Mouse (Mus musculus): ENCODE data around the gene Tox2. TPM values are rescaled to one million over a fixed set of nuclear protein-coding genes. Genes with fewer than 3 reads are reported as not detected.
A peak's percentile ranks its signal among the peaks of the same experiment; 100 is the strongest.

Tox2 gene
- 1.8 and 1.9 TPM in 2 replicates for polyA plus RNA-seq (2014; fragmentation: Nextera tagmentation; extraction: Ambion mirVana)

DNA sequence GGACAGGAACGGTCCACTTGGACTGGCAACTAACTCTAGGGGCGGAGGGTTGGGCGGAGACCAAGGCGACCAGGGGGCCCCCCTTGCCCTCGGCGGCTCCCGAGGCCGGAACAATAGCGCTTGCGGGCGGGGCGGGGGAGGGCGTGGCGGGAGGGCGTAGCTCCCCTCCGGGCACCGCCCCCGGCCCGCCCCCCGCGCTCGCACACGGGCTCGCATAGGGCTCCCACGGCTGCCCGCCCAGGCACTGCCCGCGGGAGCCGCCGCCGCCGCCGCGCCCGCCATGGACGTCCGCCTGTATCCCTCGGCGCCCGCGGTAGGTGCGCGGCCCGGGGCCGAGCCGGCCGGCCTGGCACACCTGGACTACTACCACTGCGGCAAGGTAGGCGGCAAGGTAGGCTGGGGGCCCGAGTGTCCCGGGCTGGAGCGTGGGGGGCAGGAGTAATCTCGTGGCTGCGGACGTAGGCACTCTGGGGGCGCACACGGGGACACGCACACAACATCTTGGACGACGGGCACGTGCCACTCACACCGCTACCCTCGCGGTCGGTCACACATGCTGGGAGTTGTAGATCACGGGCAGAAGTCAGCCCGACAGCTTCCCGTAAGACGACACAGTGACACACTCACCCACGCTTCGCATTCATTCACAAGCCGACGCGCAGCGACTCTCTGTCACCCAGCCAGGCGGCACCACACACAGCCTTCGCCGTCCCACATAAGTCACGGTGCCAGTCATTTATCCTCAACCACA, at the start of gene Tox2:
Tox2 (plus strand) TSS at position 242 of the 751 bp plus-strand sequence.
- Histone ChIP-seq H3K4me2 (peak within 1 kb of the TSS; percentile 78), H3K4me1 (ENCODE audit: control insufficient read depth, insufficient read depth, low read length) (peaks cover 10% of the 10 kb centered on the region), H3K36me3 (ENCODE audit: control insufficient read depth, insufficient read depth, low read length) (no peaks in the 10 kb centered on the region), H3K9ac (ENCODE audit: low read depth, low read length) (peak within 1 kb of the TSS; percentile 30; the same call in 1 of the 2 replicates), H3K4me3 (ENCODE audit: low read depth, low read length) (peak within 1 kb of the TSS; percentile 53), H3K9me3 (replicated peaks; ENCODE audit: control insufficient read depth, low read length) (no peaks in the 10 kb centered on the region), H3K27me3 (ENCODE audit: control insufficient read depth, insufficient read depth, low read length) (peaks cover 35% of the 10 kb centered on the region), H3K27ac (ENCODE audit: low read depth, low read length) (peak within 1 kb of the TSS; percentile 68; the same call in 1 of the 2 replicates)
- peak; percentile 92 for ATAC-seq (replicated peaks; ENCODE audit: insufficient number of reproducible peaks, low FRiP score, low TSS enrichment)
- WGBS (ENCODE audit: insufficient replicate concordance): 2% methylated on average over 74 of the region's 79 CpGs

GRCm38 (mm10) chr2:163154673-163155072, 48.3 kb upstream of the Tox2 start:
- ATAC-seq (replicated peaks; ENCODE audit: insufficient number of reproducible peaks, low FRiP score, low TSS enrichment): no peak
- no peaks in the 10 kb centered on the region; the same call in 1 of the 2 replicates for H3K4me1 ChIP-seq (ENCODE audit: control insufficient read depth, insufficient read depth, low read length)

GRCm38 (mm10) chr2:163158979-163159378, 43.9 kb upstream of the Tox2 start:
- Histone ChIP-seq H3K4me3 (ENCODE audit: low read depth, low read length) (no peak overlapping the region), H3K36me3 (ENCODE audit: control insufficient read depth, insufficient read depth, low read length) (no peaks in the 10 kb centered on the region), H3K27me3 (ENCODE audit: control insufficient read depth, insufficient read depth, low read length) (no peaks in the 10 kb centered on the region), H3K27ac (ENCODE audit: low read depth, low read length) (no peak overlapping the region), H3K4me2 (no peak overlapping the region), H3K9ac (ENCODE audit: low read depth, low read length) (no peak overlapping the region), H3K4me1 (ENCODE audit: control insufficient read depth, insufficient read depth, low read length) (no peaks in the 10 kb centered on the region), H3K9me3 (replicated peaks; ENCODE audit: control insufficient read depth, low read length) (no peaks in the 10 kb centered on the region)
- no peak for ATAC-seq (replicated peaks; ENCODE audit: insufficient number of reproducible peaks, low FRiP score, low TSS enrichment)
- WGBS (ENCODE audit: insufficient replicate concordance): 81% methylated on average over 9 of the region's 9 CpGs

More at GRCm38 (mm10) chr2:163154673-163155072, 48.3 kb upstream of the Tox2 start:
- no peaks in the 10 kb centered on the region for H3K27me3 ChIP-seq (ENCODE audit: control insufficient read depth, insufficient read depth, low read length)
- H3K4me3 ChIP-seq (ENCODE audit: low read depth, low read length): no peak overlapping the region
- H3K4me2 ChIP-seq: no peak overlapping the region
- WGBS (ENCODE audit: insufficient replicate concordance): 84% methylated on average over 8 of the region's 8 CpGs
- H3K9ac ChIP-seq (ENCODE audit: low read depth, low read length): no peak overlapping the region
- H3K9me3 ChIP-seq (replicated peaks; ENCODE audit: control insufficient read depth, low read length): no peaks in the 10 kb centered on the region
- no peak overlapping the region for H3K27ac ChIP-seq (ENCODE audit: low read depth, low read length)
- H3K36me3 ChIP-seq (ENCODE audit: control insufficient read depth, insufficient read depth, low read length): no peaks in the 10 kb centered on the region

DNA sequence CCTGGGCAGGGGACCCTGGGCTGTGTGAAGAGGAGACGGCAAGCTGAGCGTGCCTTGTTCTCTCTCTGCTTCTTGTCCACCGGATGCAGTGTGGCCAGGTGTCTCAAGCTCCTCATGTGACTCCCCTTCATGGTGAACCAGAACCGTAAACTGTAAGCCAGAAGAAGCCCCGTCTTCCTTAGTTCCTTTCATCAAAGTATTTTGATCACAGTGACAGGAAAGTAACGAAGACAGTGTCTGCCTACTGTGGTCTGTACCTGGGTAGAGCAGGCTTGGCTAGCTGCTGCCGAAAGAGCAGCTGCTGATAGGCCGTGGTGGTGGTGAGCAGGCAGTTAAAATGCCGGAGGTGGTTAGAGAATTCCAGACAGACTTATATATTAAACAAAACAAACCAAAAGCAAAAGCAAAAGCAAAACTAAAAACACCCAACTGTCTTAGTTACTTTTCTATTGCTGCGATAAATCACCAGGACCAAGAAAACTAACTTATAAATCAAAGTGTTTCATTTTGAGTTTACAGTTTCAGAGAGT, 38.4 kb upstream of the Tox2 start:
- Histone ChIP-seq H3K36me3 (ENCODE audit: control insufficient read depth, insufficient read depth, low read length) (no peaks in the 10 kb centered on the region), H3K9me3 (replicated peaks; ENCODE audit: control insufficient read depth, low read length) (no peaks in the 10 kb centered on the region), H3K4me3 (ENCODE audit: low read depth, low read length) (no peak overlapping the region), H3K27ac (ENCODE audit: low read depth, low read length) (no peak overlapping the region), H3K4me2 (no peak overlapping the region), H3K27me3 (ENCODE audit: control insufficient read depth, insufficient read depth, low read length) (no peaks in the 10 kb centered on the region), H3K9ac (ENCODE audit: low read depth, low read length) (no peak overlapping the region), H3K4me1 (ENCODE audit: control insufficient read depth, insufficient read depth, low read length) (0 out of 2 replicates have a peak, but pooled peaks cover 3% of the 10 kb centered on the region)
- WGBS (ENCODE audit: insufficient replicate concordance): 68% methylated on average over 10 of the region's 10 CpGs
- no peak for ATAC-seq (replicated peaks; ENCODE audit: insufficient number of reproducible peaks, low FRiP score, low TSS enrichment)

- Histone ChIP-seq H3K4me2 (no peak overlapping the region), H3K4me3 (ENCODE audit: low read depth, low read length) (no peak overlapping the region), H3K27me3 (ENCODE audit: control insufficient read depth, insufficient read depth, low read length) (no peaks in the 10 kb centered on the region), H3K4me1 (ENCODE audit: control insufficient read depth, insufficient read depth, low read length) (0 out of 2 replicates have a peak, but pooled peaks cover 3% of the 10 kb centered on the region), H3K27ac (ENCODE audit: low read depth, low read length) (no peak overlapping the region), H3K9me3 (replicated peaks; ENCODE audit: control insufficient read depth, low read length) (no peaks in the 10 kb centered on the region), H3K36me3 (ENCODE audit: control insufficient read depth, insufficient read depth, low read length) (no peaks in the 10 kb centered on the region), H3K9ac (ENCODE audit: low read depth, low read length) (no peak overlapping the region)
- 42% methylated on average over 13 of the region's 13 CpGs for WGBS (ENCODE audit: insufficient replicate concordance)
- ATAC-seq (replicated peaks; ENCODE audit: insufficient number of reproducible peaks, low FRiP score, low TSS enrichment): no peak
Measured at GRCm38 (mm10) chr2:163166067-163166805, 36.7 kb upstream of the Tox2 start.

- no peak overlapping the region for H3K4me3 ChIP-seq (ENCODE audit: low read depth, low read length)
- H3K9me3 ChIP-seq (replicated peaks; ENCODE audit: control insufficient read depth, low read length): no peaks in the 10 kb centered on the region
- WGBS (ENCODE audit: insufficient replicate concordance): 84% methylated on average over 11 of the region's 11 CpGs
- H3K36me3 ChIP-seq (ENCODE audit: control insufficient read depth, insufficient read depth, low read length): no peaks in the 10 kb centered on the region
- no peak overlapping the region for H3K4me2 ChIP-seq
- H3K9ac ChIP-seq (ENCODE audit: low read depth, low read length): no peak overlapping the region
- no peaks in the 10 kb centered on the region for H3K27me3 ChIP-seq (ENCODE audit: control insufficient read depth, insufficient read depth, low read length)
- no peak for ATAC-seq (replicated peaks; ENCODE audit: insufficient number of reproducible peaks, low FRiP score, low TSS enrichment)
- H3K4me1 ChIP-seq (ENCODE audit: control insufficient read depth, insufficient read depth, low read length): no peaks in the 10 kb centered on the region
- no peak overlapping the region for H3K27ac ChIP-seq (ENCODE audit: low read depth, low read length)
Measured at GRCm38 (mm10) chr2:163171891-163172290, 31.0 kb upstream of the Tox2 start.

DNA sequence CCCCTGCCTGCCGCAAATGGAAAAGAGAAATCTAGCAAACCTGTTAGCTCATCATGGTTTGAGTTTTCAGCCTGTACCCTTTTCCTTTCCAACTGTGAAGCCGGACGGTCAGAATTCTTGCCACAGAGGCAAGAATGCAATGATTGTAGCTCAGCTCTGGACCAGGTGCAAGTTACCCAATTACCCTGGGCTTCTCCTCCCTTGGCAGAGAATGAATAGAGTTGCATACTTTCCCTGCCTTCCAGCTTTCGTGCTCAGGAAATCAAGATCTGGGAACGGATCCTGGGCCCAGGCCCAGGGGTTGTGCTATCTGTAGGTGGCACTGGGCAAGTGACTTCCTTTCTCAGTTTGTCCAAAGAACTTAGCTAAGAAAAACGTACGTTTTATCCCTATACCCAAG, 28.9 kb upstream of the Tox2 start:
- 61% methylated on average over 7 of the region's 7 CpGs for WGBS (ENCODE audit: insufficient replicate concordance)

DNA sequence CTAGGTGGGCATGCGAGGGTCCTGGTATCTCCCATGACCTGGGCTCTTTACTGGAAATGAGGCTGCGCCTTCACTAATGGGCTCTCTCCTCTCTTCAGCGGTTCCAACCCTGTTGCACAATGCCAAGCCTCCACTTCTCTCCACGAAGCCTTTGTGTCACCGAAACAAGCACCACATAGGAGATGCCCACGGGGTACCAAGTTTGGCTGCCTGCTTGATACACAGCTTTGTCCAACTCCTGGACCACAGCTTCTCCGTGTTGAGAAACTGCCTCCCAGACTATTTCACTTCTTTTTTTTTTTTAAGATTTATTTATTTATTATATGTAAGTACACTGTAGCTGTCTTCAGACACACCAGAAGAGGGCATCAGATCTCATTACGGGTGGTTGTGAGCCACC, 27.1 kb upstream of the Tox2 start:
- ATAC-seq (replicated peaks; ENCODE audit: insufficient number of reproducible peaks, low FRiP score, low TSS enrichment): no peak
- Histone ChIP-seq H3K27me3 (ENCODE audit: control insufficient read depth, insufficient read depth, low read length) (no peaks in the 10 kb centered on the region), H3K9me3 (replicated peaks; ENCODE audit: control insufficient read depth, low read length) (no peaks in the 10 kb centered on the region), H3K4me2 (no peak overlapping the region), H3K36me3 (ENCODE audit: control insufficient read depth, insufficient read depth, low read length) (no peaks in the 10 kb centered on the region), H3K27ac (ENCODE audit: low read depth, low read length) (no peak overlapping the region), H3K4me3 (ENCODE audit: low read depth, low read length) (no peak overlapping the region), H3K9ac (ENCODE audit: low read depth, low read length) (no peak overlapping the region), H3K4me1 (ENCODE audit: control insufficient read depth, insufficient read depth, low read length) (no peaks in the 10 kb centered on the region)
- WGBS (ENCODE audit: insufficient replicate concordance): 82% methylated on average over 7 of the region's 8 CpGs

More for the DNA sequence above, 28.9 kb upstream of the Tox2 start:
- ATAC-seq (replicated peaks; ENCODE audit: insufficient number of reproducible peaks, low FRiP score, low TSS enrichment): no peak
- no peaks in the 10 kb centered on the region for H3K36me3 ChIP-seq (ENCODE audit: control insufficient read depth, insufficient read depth, low read length)
- H3K27ac ChIP-seq (ENCODE audit: low read depth, low read length): no peak overlapping the region
- no peaks in the 10 kb centered on the region for H3K9me3 ChIP-seq (replicated peaks; ENCODE audit: control insufficient read depth, low read length)
- H3K27me3 ChIP-seq (ENCODE audit: control insufficient read depth, insufficient read depth, low read length): no peaks in the 10 kb centered on the region
- no peaks in the 10 kb centered on the region for H3K4me1 ChIP-seq (ENCODE audit: control insufficient read depth, insufficient read depth, low read length)
- no peak overlapping the region for H3K4me2 ChIP-seq
- H3K9ac ChIP-seq (ENCODE audit: low read depth, low read length): no peak overlapping the region
- H3K4me3 ChIP-seq (ENCODE audit: low read depth, low read length): no peak overlapping the region

Measured in heart, embryonic 11.5 days (tissue).